ENCODE assay signal across 7 mouse cellular contexts in genomic region chr1:185327754-185328345, GRCm38 (mm10). TPM values are rescaled to one million over a fixed set of nuclear protein-coding genes. Genes with fewer than 3 reads are reported as not detected.
DNase-seq lines count a peak whose midpoint lies in the region; ATAC-seq and TF ChIP-seq lines count a peak whose summit lies in the region.
"Not testable (repeated sequence)": the region's sequence is repeated elsewhere in the genome, so short reads cannot be mapped to it uniquely, and the experiment has no call there.

No protein-coding gene starts in this region.

- H3K4me3 ChIP-seq in embryonic facial prominence, embryonic 11.5 days (ENCODE audit: low read depth, low read length): peak overlapping the region; percentile 84
- peak overlapping the region; percentile 84 for H3K4me3 ChIP-seq in forebrain, embryonic 15.5 days
- peak overlapping the region; percentile 98 for H3K4me3 ChIP-seq in heart, embryonic 16.5 days (ENCODE audit: low read length)
- H3K4me3 ChIP-seq in intestine, embryonic 15.5 days (replicated peaks): peak overlapping the region; percentile 99
- H3K4me3 ChIP-seq in limb, embryonic 14.5 days (replicated peaks; ENCODE audit: low read length): peak overlapping the region; percentile 98
- not testable (repeated sequence) for H3K4me3 ChIP-seq in lung, postnatal 0 days (ENCODE audit: low read depth, low read length)

- not testable (repeated sequence) for TF ChIP-seq POLR2A in limb, embryonic 14.5 days (IDR thresholded peaks at IDR 0.05; ENCODE audit: borderline replicate concordance, extremely low read depth, insufficient read depth, insufficient read length)

- TF ChIP-seq CTCF in lung, postnatal 0 days (IDR thresholded peaks at IDR 0.05): not testable (repeated sequence)

- DNase-seq in embryonic facial prominence, embryonic 11.5 days (ENCODE audit: low spot score); limb, embryonic 14.5 days (ENCODE audit: low spot score); lung, postnatal 0 days (ENCODE audit: low spot score): not testable (repeated sequence)
- DNase-seq in naive thymus-derived CD4-positive, alpha-beta T cell, adult 2 months (ENCODE audit: low read depth): peak; percentile 14

- not testable (repeated sequence) for TF ChIP-seq EP300 in lung, postnatal 0 days (IDR thresholded peaks at IDR 0.05)

- H3K9me3 ChIP-seq in embryonic facial prominence, embryonic 11.5 days (replicated peaks; ENCODE audit: control insufficient read depth, low read length); forebrain, embryonic 15.5 days; heart, embryonic 16.5 days (replicated peaks; ENCODE audit: control insufficient read depth, low read length); intestine, embryonic 15.5 days; limb, embryonic 14.5 days (ENCODE audit: control insufficient read depth, low read length); lung, postnatal 0 days (ENCODE audit: low read length): not testable (repeated sequence)

- not testable (repeated sequence) for H3K36me3 ChIP-seq in embryonic facial prominence, embryonic 11.5 days (replicated peaks; ENCODE audit: control insufficient read depth, insufficient read depth, low read depth, low read length)
- peaks cover 39% of the 10 kb centered on the region for H3K36me3 ChIP-seq in forebrain, embryonic 15.5 days
- peaks cover 23% of the 10 kb centered on the region for H3K36me3 ChIP-seq in heart, embryonic 16.5 days (ENCODE audit: control insufficient read depth, insufficient read depth)
- H3K36me3 ChIP-seq in intestine, embryonic 15.5 days: peaks cover 21% of the 10 kb centered on the region
- H3K36me3 ChIP-seq in limb, embryonic 14.5 days (ENCODE audit: control insufficient read depth, insufficient read depth, low read length): peaks cover 38% of the 10 kb centered on the region
- H3K36me3 ChIP-seq in lung, postnatal 0 days (ENCODE audit: insufficient read depth, low read length): peaks cover 21% of the 10 kb centered on the region; the same call in 1 of the 2 replicates

- not testable (repeated sequence) for H3K9ac ChIP-seq in embryonic facial prominence, embryonic 11.5 days (replicated peaks; ENCODE audit: low read length); forebrain, embryonic 15.5 days (replicated peaks); limb, embryonic 14.5 days (ENCODE audit: low read depth, low read length, severe bottlenecking); lung, postnatal 0 days (replicated peaks; ENCODE audit: low read depth)
- H3K9ac ChIP-seq in heart, embryonic 16.5 days (ENCODE audit: low read length): peak overlapping the region; percentile 98; the same call in 1 of the 2 replicates
- H3K9ac ChIP-seq in intestine, embryonic 15.5 days: peak overlapping the region; percentile 94

- not testable (repeated sequence) for H3K27me3 ChIP-seq in embryonic facial prominence, embryonic 11.5 days (ENCODE audit: control insufficient read depth, insufficient read depth, low read length); forebrain, embryonic 15.5 days; heart, embryonic 16.5 days (ENCODE audit: control insufficient read depth, insufficient read depth, low read length); intestine, embryonic 15.5 days (replicated peaks); limb, embryonic 14.5 days (ENCODE audit: control insufficient read depth, insufficient read depth, low read length); lung, postnatal 0 days (replicated peaks; ENCODE audit: insufficient read depth, low read length)

- ATAC-seq in embryonic facial prominence, embryonic 11.5 days (replicated peaks; ENCODE audit: insufficient number of reproducible peaks, low FRiP score, low TSS enrichment, low read depth); forebrain, embryonic 15.5 days (replicated peaks); heart, embryonic 16.5 days (replicated peaks; ENCODE audit: extremely low read depth, insufficient read depth, low FRiP score); intestine, embryonic 15.5 days; limb, embryonic 14.5 days (ENCODE audit: low FRiP score, low read depth); lung, postnatal 0 days: not testable (repeated sequence)

- H3K4me1 ChIP-seq in embryonic facial prominence, embryonic 11.5 days (ENCODE audit: control insufficient read depth, insufficient read depth, low read length); intestine, embryonic 15.5 days (replicated peaks); limb, embryonic 14.5 days (ENCODE audit: control insufficient read depth, insufficient read depth, low read length); lung, postnatal 0 days (ENCODE audit: insufficient read depth, low read depth, low read length): not testable (repeated sequence)
- peaks cover 21% of the 10 kb centered on the region for H3K4me1 ChIP-seq in forebrain, embryonic 15.5 days
- peaks cover 13% of the 10 kb centered on the region for H3K4me1 ChIP-seq in heart, embryonic 16.5 days (ENCODE audit: control insufficient read depth, insufficient read depth, low read length)

- H3K4me2 ChIP-seq in embryonic facial prominence, embryonic 11.5 days (ENCODE audit: low read depth, low read length): peak overlapping the region; percentile 68; the same call in 1 of the 2 replicates
- peak overlapping the region; percentile 66 for H3K4me2 ChIP-seq in forebrain, embryonic 15.5 days (replicated peaks)
- H3K4me2 ChIP-seq in heart, embryonic 16.5 days (ENCODE audit: low read depth, low read length): peak overlapping the region; percentile 83
- peak overlapping the region; percentile 65 for H3K4me2 ChIP-seq in intestine, embryonic 15.5 days (replicated peaks)
- H3K4me2 ChIP-seq in limb, embryonic 14.5 days (replicated peaks; ENCODE audit: low read depth, low read length, severe bottlenecking): peak overlapping the region; percentile 72
- peak overlapping the region; percentile 77; the same call in 1 of the 2 replicates for H3K4me2 ChIP-seq in lung, postnatal 0 days (replicated peaks; ENCODE audit: low read depth, low read length)

- H3K27ac ChIP-seq in embryonic facial prominence, embryonic 11.5 days (replicated peaks; ENCODE audit: low read depth, low read length); forebrain, embryonic 15.5 days (replicated peaks); heart, embryonic 16.5 days (ENCODE audit: low read length); intestine, embryonic 15.5 days; limb, embryonic 14.5 days (replicated peaks; ENCODE audit: low read depth, low read length); lung, postnatal 0 days (ENCODE audit: low read length): not testable (repeated sequence)

- WGBS in embryonic facial prominence, embryonic 11.5 days: 68% methylated on average over 3 of the region's 3 CpGs
- 58% methylated on average over 3 of the region's 3 CpGs for WGBS in forebrain, embryonic 15.5 days
- WGBS in heart, embryonic 16.5 days: 54% methylated on average over 3 of the region's 3 CpGs
- 54% methylated on average over 3 of the region's 3 CpGs for WGBS in intestine, embryonic 15.5 days
- whole genome bisulfite sequencing in limb, embryonic 14.5 days: 71% methylated on average over 3 of the region's 3 CpGs
- 45% methylated on average over 3 of the region's 3 CpGs for WGBS in lung, postnatal 0 days

RNA-seq across cellular contexts. Expression of gene Iars2, which starts 1.3 kb away (rescaled TPM):
- 25.5 and 29.1 TPM in 2 replicates for polyA plus RNA-seq in embryonic facial prominence, embryonic 11.5 days (2014; fragmentation: Nextera tagmentation; extraction: Ambion mirVana)
- 19.2 and 19.9 TPM in 2 replicates for polyA plus RNA-seq in forebrain, embryonic 15.5 days (2015; fragmentation: Nextera tagmentation; extraction: Ambion mirVana)
- 40.5 and 42.6 TPM in 2 replicates for polyA plus RNA-seq in heart, embryonic 16.5 days (2015; fragmentation: Nextera tagmentation; extraction: Ambion mirVana)
- polyA plus RNA-seq in intestine, embryonic 15.5 days (2015; fragmentation: Nextera tagmentation; extraction: Ambion mirVana): 61.9 and 66.9 TPM in 2 replicates
- polyA plus RNA-seq in limb, embryonic 14.5 days (2012; rRNA removed): 23.6 and 26.7 TPM in 2 replicates
- 29.0 and 33.4 TPM in 2 replicates for polyA plus RNA-seq in limb, embryonic 14.5 days (2014; fragmentation: Nextera tagmentation; extraction: Ambion mirVana)
- 22.1 and 22.3 TPM in 2 replicates for polyA plus RNA-seq in lung, postnatal 0 days (2015; fragmentation: Nextera tagmentation; extraction: Ambion mirVana)

RNA-seq across cellular contexts. Expression of gene Bpnt1, which starts 4.1 kb away (rescaled TPM):
- 16.5 and 19.9 TPM in 2 replicates for polyA plus RNA-seq in embryonic facial prominence, embryonic 11.5 days (2014; fragmentation: Nextera tagmentation; extraction: Ambion mirVana)
- 34.5 and 40.9 TPM in 2 replicates for polyA plus RNA-seq in forebrain, embryonic 15.5 days (2015; fragmentation: Nextera tagmentation; extraction: Ambion mirVana)
- polyA plus RNA-seq in heart, embryonic 16.5 days (2015; fragmentation: Nextera tagmentation; extraction: Ambion mirVana): 26.9 and 33.6 TPM in 2 replicates
- polyA plus RNA-seq in intestine, embryonic 15.5 days (2015; fragmentation: Nextera tagmentation; extraction: Ambion mirVana): 210 and 233 TPM in 2 replicates
- polyA plus RNA-seq in limb, embryonic 14.5 days (2012; rRNA removed): 27.0 and 30.1 TPM in 2 replicates
- 8.8 and 11.6 TPM in 2 replicates for polyA plus RNA-seq in limb, embryonic 14.5 days (2014; fragmentation: Nextera tagmentation; extraction: Ambion mirVana)
- polyA plus RNA-seq in lung, postnatal 0 days (2015; fragmentation: Nextera tagmentation; extraction: Ambion mirVana): 30.5 and 32.6 TPM in 2 replicates

RNA-seq across cellular contexts. Expression of gene Eprs, which starts 35.0 kb away (rescaled TPM):
- 154 and 158 TPM in 2 replicates for polyA plus RNA-seq in embryonic facial prominence, embryonic 11.5 days (2014; fragmentation: Nextera tagmentation; extraction: Ambion mirVana)
- polyA plus RNA-seq in forebrain, embryonic 15.5 days (2015; fragmentation: Nextera tagmentation; extraction: Ambion mirVana): 144 and 150 TPM in 2 replicates
- polyA plus RNA-seq in heart, embryonic 16.5 days (2015; fragmentation: Nextera tagmentation; extraction: Ambion mirVana): 95.8 and 104 TPM in 2 replicates
- polyA plus RNA-seq in intestine, embryonic 15.5 days (2015; fragmentation: Nextera tagmentation; extraction: Ambion mirVana): 161 and 164 TPM in 2 replicates
- polyA plus RNA-seq in limb, embryonic 14.5 days (2012; rRNA removed): 36.1 and 50.4 TPM in 2 replicates
- polyA plus RNA-seq in limb, embryonic 14.5 days (2014; fragmentation: Nextera tagmentation; extraction: Ambion mirVana): 140 and 142 TPM in 2 replicates
- 46.6 and 54.9 TPM in 2 replicates for polyA plus RNA-seq in lung, postnatal 0 days (2015; fragmentation: Nextera tagmentation; extraction: Ambion mirVana)
